ENCODE assay signal across 9 mouse cellular contexts in genomic region chr5:76815786-76816455, GRCm38 (mm10).
A peak's percentile ranks its signal among the peaks of the same experiment; 100 is the strongest.
DNase-seq lines count a peak whose midpoint lies in the region; ATAC-seq and TF ChIP-seq lines count a peak whose summit lies in the region.
"Had no signal": no experiment of that assay in that cellular context is flagged by ENCODE, and none has a peak within 500 bp of the region (broad histone marks: within the 10 kb centered on the region; RNA-seq: fewer than 3 reads in every experiment).

No protein-coding gene starts in this region.

- DNase-seq in lung, postnatal 25 days (ENCODE audit: low spot score): peak; percentile 30
- DNase-seq in lung, postnatal 0 days (ENCODE audit: low spot score): no peak
- no peak for DNase-seq in forebrain, embryonic 10.5 days (ENCODE audit: extremely low spot score, low spot score)
- DNase-seq in kidney, postnatal 25 days: peak; percentile 74 to 88
- DNase-seq in embryo, embryonic 10 days (ENCODE audit: low spot score): no peak
- DNase-seq in natural killer cell, adult 2 months (ENCODE audit: low spot score in 2 of 2): no peak

- no peaks in the 10 kb centered on the region for H3K27me3 ChIP-seq in lung, postnatal 0 days (replicated peaks; ENCODE audit: insufficient read depth, low read length)
- no peaks in the 10 kb centered on the region for H3K27me3 ChIP-seq in forebrain, embryonic 10.5 days (ENCODE audit: poor library complexity, severe bottlenecking)
- no peaks in the 10 kb centered on the region for H3K27me3 ChIP-seq in heart, embryonic 15.5 days
- H3K27me3 ChIP-seq: midbrain, embryonic 12.5 days had no signal

- H3K27ac ChIP-seq in lung, postnatal 0 days (ENCODE audit: low read length): no peak overlapping the region
- peak overlapping the region; percentile 56; the same call in 1 of the 2 replicates for H3K27ac ChIP-seq in forebrain, embryonic 10.5 days
- H3K27ac ChIP-seq in heart, embryonic 15.5 days: no peak overlapping the region
- H3K27ac ChIP-seq: midbrain, embryonic 12.5 days had no signal

- H3K4me2 ChIP-seq in lung, postnatal 0 days (replicated peaks; ENCODE audit: low read depth, low read length): no peak overlapping the region
- peak overlapping the region; percentile 27 for H3K4me2 ChIP-seq in heart, embryonic 15.5 days
- H3K4me2 ChIP-seq: midbrain, embryonic 12.5 days had no signal

- H3K9ac ChIP-seq in lung, postnatal 0 days (replicated peaks; ENCODE audit: low read depth): no peak overlapping the region
- no peak overlapping the region for H3K9ac ChIP-seq in heart, embryonic 15.5 days
- H3K9ac ChIP-seq: midbrain, embryonic 12.5 days had no signal

- H3K9me3 ChIP-seq in lung, postnatal 0 days (ENCODE audit: low read length): no peaks in the 10 kb centered on the region
- H3K9me3 ChIP-seq in forebrain, embryonic 10.5 days: no peaks in the 10 kb centered on the region; the same call in 1 of the 2 replicates
- H3K9me3 ChIP-seq in heart, embryonic 15.5 days (replicated peaks): no peaks in the 10 kb centered on the region
- H3K9me3 ChIP-seq: midbrain, embryonic 12.5 days had no signal

- no peak for TF ChIP-seq CTCF in lung, postnatal 0 days (IDR thresholded peaks at IDR 0.05)

- no peak overlapping the region for H3K4me3 ChIP-seq in lung, postnatal 0 days (ENCODE audit: low read depth, low read length)
- no peak overlapping the region for H3K4me3 ChIP-seq in forebrain, embryonic 10.5 days
- no peak overlapping the region for H3K4me3 ChIP-seq in heart, embryonic 15.5 days
- H3K4me3 ChIP-seq: midbrain, embryonic 12.5 days had no signal

- no peaks in the 10 kb centered on the region for H3K4me1 ChIP-seq in lung, postnatal 0 days (ENCODE audit: insufficient read depth, low read depth, low read length)
- peaks cover 16% of the 10 kb centered on the region for H3K4me1 ChIP-seq in forebrain, embryonic 10.5 days
- peaks cover 30% of the 10 kb centered on the region for H3K4me1 ChIP-seq in heart, embryonic 15.5 days (replicated peaks)

- no peak for ATAC-seq in lung, postnatal 0 days
- ATAC-seq in heart, embryonic 15.5 days (replicated peaks; ENCODE audit: insufficient number of reproducible peaks, insufficient read depth, low FRiP score, low read depth): 0 out of 2 replicates have a peak, but pooled peaks have one; percentile 55
- ATAC-seq in megakaryocyte progenitor cell, adult 5-6 weeks (replicated peaks; ENCODE audit: poor library complexity): no peak

- 54% methylated on average over 13 of the region's 13 CpGs for WGBS in lung, postnatal 0 days
- 86% methylated on average over 13 of the region's 13 CpGs for WGBS in forebrain, embryonic 10.5 days
- 49% methylated on average over 13 of the region's 13 CpGs for WGBS in heart, embryonic 15.5 days

- TF ChIP-seq EP300 in lung, postnatal 0 days (IDR thresholded peaks at IDR 0.05): no peak

- no peaks in the 10 kb centered on the region for H3K36me3 ChIP-seq in lung, postnatal 0 days (ENCODE audit: insufficient read depth, low read length)
- peaks cover 37% of the 10 kb centered on the region for H3K36me3 ChIP-seq in forebrain, embryonic 10.5 days (replicated peaks)
- H3K36me3 ChIP-seq in heart, embryonic 15.5 days: no peaks in the 10 kb centered on the region
- H3K36me3 ChIP-seq: midbrain, embryonic 12.5 days had no signal

Comparison
In these comparisons a context has a peak if more than half of its experiments do, and no peak if none do; other contexts are left out.
1. DNase-seq: peak in lung, postnatal 25 days (single experiment) and kidney, postnatal 25 days (2 of 2); none in lung, postnatal 0 days (single experiment), forebrain, embryonic 10.5 days (single experiment), embryo, embryonic 10 days (single experiment) and natural killer cell, adult 2 months (0 of 2).